Mouse (Mus musculus) megakaryocyte progenitor cell, adult 5-6 weeks (primary cell): ENCODE measurements around the gene Vmn1r52. TPM values are rescaled to one million over a fixed set of nuclear protein-coding genes. Genes with fewer than 3 reads are reported as not detected.
"Not testable (repeated sequence)": the region's sequence is repeated elsewhere in the genome, so short reads cannot be mapped to it uniquely, and the experiment has no call there.

Experiments
- ATAC-seq: replicated peaks from 2 replicates; pipeline ENCODE4 v1.8.0; 2016; ENCODE audit warnings: mild to moderate bottlenecking, moderate TSS enrichment, inconsistent platforms; ENCODE audit not compliant: poor library complexity
- total RNA-seq, 2 experiments: library from RNA; stranded (forward) in 1 of 2; stranded (reverse) in 1 of 2; fragments of 157-497, 149-512 nt in 1 of 2; fragments of 200-1000 nt in 1 of 2; gene quantifications; 2 replicates each; pipeline versions ENCODE4 v1.2.3 to v1.2.4; 2015 to 2017

The Vmn1r52 gene
- not detected in 2 replicates for total RNA-seq (2015)
- total RNA-seq (2017): not detected in 2 replicates

DNA sequence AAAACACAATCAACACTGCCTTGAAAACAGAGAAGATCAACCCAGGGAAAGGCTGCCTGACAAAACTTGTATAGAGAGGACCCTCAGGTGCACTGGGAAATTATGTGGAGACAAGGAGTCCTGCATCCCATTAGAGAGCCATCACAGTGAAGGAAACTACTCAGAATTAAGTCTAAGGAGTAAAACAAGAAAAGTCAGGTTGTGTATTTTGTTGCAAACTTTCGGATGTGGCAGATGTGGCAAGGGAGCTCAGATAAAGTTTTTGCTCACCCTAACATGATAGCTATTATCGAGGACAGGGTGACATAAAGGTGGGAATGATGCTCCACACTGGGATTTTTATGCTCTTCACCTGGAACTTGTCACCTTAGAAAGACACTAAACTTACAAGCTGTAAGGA, at the start of gene Vmn1r52:
TSS of gene Vmn1r52 (plus strand) at position 301 of the 400 bp plus-strand sequence.
- no peak for ATAC-seq

DNA sequence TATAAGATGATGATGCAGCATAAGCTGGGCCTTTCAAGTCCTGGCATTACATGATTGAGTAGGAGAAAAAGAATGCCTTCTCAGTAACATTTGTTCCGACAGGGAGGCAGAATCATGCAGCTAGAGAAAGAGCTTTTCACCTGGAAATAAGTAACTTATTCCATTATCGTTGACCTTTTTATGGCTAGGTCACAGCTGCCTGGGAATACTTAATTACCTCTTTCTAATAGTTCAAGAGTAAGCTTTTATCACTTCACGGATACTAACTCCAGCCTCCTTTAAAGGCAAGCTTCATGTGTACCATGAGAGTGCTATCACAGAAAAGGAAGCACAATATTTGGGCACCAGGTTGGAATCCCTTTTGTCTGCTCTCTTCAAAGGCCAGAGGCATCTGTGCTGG, 14.5 kb upstream of the Vmn1r52 start:
- ATAC-seq: no peak

DNA sequence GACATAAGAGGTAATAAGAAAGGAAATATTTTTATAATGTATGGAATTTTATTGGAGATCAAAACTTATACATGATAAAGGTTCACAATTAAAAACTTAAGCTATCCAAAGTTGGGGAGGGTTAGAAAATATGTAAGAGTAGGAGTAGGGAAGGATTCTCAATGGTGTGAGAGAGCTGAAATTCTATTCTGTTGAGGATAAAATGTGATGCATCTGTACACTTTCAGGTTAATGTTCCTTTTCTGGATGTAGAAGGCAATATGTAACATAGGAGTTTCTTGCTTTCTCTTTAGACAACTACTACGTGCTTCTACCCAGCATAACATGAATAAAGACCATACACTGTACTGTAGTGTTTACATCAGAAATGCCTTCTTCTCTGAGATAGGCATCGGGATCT, 27.9 kb downstream of the Vmn1r52 start, which contains the start of gene V1ra8:
TSS of gene V1ra8 (plus strand) at position 301 of the 400 bp plus-strand sequence.
- ATAC-seq: not testable (repeated sequence)

DNA sequence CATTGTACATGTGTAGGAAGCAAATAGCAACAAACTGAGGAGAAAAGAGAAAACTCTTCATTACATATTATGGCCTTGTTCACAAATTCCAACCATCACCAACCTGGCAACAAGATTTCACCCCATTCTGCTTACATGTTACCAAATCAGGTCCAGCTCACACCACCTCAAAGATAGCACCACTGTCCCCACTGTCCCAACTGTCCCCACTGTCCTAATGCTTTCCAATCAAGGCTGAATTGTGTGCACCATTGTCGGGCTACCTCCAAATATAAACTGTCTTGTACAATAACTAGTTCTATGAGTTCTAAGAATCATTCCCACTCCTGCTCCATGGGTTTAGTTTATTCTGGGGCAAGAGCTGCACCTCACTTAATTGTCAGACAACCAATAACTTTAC, 49.7 kb downstream of the Vmn1r52 start, which contains the start of gene Vmn1r53:
TSS of gene Vmn1r53 (minus strand) at position 101 of the 400 bp plus-strand sequence.
- no peak for ATAC-seq

Other genes starting within 250 kb of the Vmn1r52 start
- not detected in 2 replicates for gene Vmn1r45, start 234.2 kb upstream of the Vmn1r52 start, total RNA-seq (2015)
- gene Vmn1r45, start 234.2 kb upstream of the Vmn1r52 start, total RNA-seq (2017): not detected in 2 replicates
- not detected in 2 replicates for gene Vmn1r46, start 205.5 kb upstream of the Vmn1r52 start, total RNA-seq (2015)
- not detected in 2 replicates for gene Vmn1r46, start 205.5 kb upstream of the Vmn1r52 start, total RNA-seq (2017)
- not detected in 2 replicates for gene Vmn1r47, start 158.7 kb upstream of the Vmn1r52 start, total RNA-seq (2015)
- gene Vmn1r47, start 158.7 kb upstream of the Vmn1r52 start, total RNA-seq (2017): not detected in 2 replicates
- not detected in 2 replicates for gene Vmn1r48, start 138.0 kb upstream of the Vmn1r52 start, total RNA-seq (2015)
- not detected in 2 replicates for gene Vmn1r48, start 138.0 kb upstream of the Vmn1r52 start, total RNA-seq (2017)
- gene Vmn1r49, start 96.3 kb upstream of the Vmn1r52 start, total RNA-seq (2015): not detected in 2 replicates
- not detected in 2 replicates for gene Vmn1r49, start 96.3 kb upstream of the Vmn1r52 start, total RNA-seq (2017)
- not detected in 2 replicates for gene Vmn1r50, start 73.4 kb upstream of the Vmn1r52 start, total RNA-seq (2015)
- not detected in 2 replicates for gene Vmn1r50, start 73.4 kb upstream of the Vmn1r52 start, total RNA-seq (2017)
- not detected in 2 replicates for gene Vmn1r51, start 52.2 kb upstream of the Vmn1r52 start, total RNA-seq (2015)
- not detected in 2 replicates for gene Vmn1r51, start 52.2 kb upstream of the Vmn1r52 start, total RNA-seq (2017)
- gene V1ra8, start 28.0 kb downstream of the Vmn1r52 start, total RNA-seq (2015): not detected in 2 replicates
- gene V1ra8, start 28.0 kb downstream of the Vmn1r52 start, total RNA-seq (2017): not detected in 2 replicates
- not detected in 2 replicates for gene Vmn1r53, start 49.6 kb downstream of the Vmn1r52 start, total RNA-seq (2015)
- gene Vmn1r53, start 49.6 kb downstream of the Vmn1r52 start, total RNA-seq (2017): not detected in 2 replicates
- not detected in 2 replicates for gene Vmn1r54, start 71.5 kb downstream of the Vmn1r52 start, total RNA-seq (2015)
- gene Vmn1r54, start 71.5 kb downstream of the Vmn1r52 start, total RNA-seq (2017): not detected in 2 replicates
- not detected in 2 replicates for gene BC048671, start 126.4 kb downstream of the Vmn1r52 start, total RNA-seq (2015)
- gene BC048671, start 126.4 kb downstream of the Vmn1r52 start, total RNA-seq (2017): not detected in 2 replicates
- gene Chst13, start 150.4 kb downstream of the Vmn1r52 start, total RNA-seq (2015): 17.3 and 20.7 TPM in 2 replicates
- gene Chst13, start 150.4 kb downstream of the Vmn1r52 start, total RNA-seq (2017): 10.9 and 11.3 TPM in 2 replicates
- not detected in 2 replicates for gene Uroc1, start 158.5 kb downstream of the Vmn1r52 start, total RNA-seq (2015)
- not detected in 2 replicates for gene Uroc1, start 158.5 kb downstream of the Vmn1r52 start, total RNA-seq (2017)
- 11.1 and 11.8 TPM in 2 replicates for gene Zxdc, start 194.7 kb downstream of the Vmn1r52 start, total RNA-seq (2015)
- 8.7 and 9.6 TPM in 2 replicates for gene Zxdc, start 194.7 kb downstream of the Vmn1r52 start, total RNA-seq (2017)